In the genomic region with DNA sequence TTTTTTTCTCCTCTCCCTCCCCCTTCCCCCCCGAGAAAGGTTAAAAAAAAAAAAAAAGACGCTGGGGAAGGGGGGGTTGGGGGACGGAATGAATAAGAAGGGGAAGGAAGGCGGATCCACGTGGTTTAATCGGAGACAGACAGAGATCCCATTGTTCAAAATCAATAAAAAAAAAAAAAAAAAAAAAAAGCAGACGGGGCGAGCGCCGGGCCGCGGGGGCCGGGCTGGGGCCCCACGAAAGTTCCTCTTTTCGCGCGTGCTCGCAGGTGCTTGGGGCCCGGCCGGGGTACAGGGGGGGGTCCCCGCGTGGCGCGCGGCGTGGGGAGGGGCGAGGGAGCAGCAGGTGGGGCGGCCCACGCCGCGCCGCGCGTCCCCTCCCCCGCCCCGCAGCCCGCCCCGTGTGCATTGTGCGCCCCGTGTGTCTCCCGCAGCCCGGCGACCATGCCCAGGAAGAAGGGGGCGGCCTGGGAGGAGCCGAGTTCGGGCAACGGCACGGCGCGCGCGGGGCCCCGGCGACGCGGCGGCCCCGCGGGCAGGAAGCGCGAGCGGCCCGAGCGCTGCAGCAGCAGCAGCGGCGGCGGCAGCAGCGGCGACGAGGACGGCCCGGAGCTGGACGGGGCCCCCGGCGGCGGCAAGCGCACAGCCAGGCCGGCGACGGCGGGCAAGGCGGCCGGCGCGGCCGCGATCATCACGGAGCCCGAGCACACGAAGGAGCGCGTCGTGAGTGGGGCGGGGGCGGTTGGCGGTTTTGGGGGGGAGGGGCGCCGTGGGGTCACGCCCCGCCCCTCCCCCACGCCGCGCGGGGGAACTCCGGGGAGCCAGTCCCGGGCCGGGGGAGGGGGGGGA, we compare ENCODE assay signal across 8 mouse cellular contexts. TPM values are rescaled to one million over a fixed set of nuclear protein-coding genes. Genes with fewer than 3 reads are reported as not detected.
DNase-seq lines count a peak whose midpoint lies in the region; ATAC-seq lines count a peak whose summit lies in the region.

No protein-coding gene starts in this region.

- peaks cover 31% of the 10 kb centered on the region for H3K27me3 ChIP-seq in forebrain, embryonic 12.5 days
- H3K27me3 ChIP-seq in intestine, embryonic 16.5 days (replicated peaks; ENCODE audit: control insufficient read depth, insufficient read depth, low read length): 0 out of 2 replicates have a peak, but pooled peaks cover 8% of the 10 kb centered on the region

- H3K36me3 ChIP-seq in forebrain, embryonic 12.5 days (replicated peaks): peaks cover 29% of the 10 kb centered on the region
- H3K36me3 ChIP-seq in intestine, embryonic 16.5 days (ENCODE audit: control insufficient read depth, insufficient read depth, low read length): no peaks in the 10 kb centered on the region
- H3K36me3 ChIP-seq in macrophage (ENCODE audit: inconsistent target): no peaks in the 10 kb centered on the region

- DNase-seq in cerebellum, postnatal 36 days: peak; percentile 24 to 27
- DNase-seq in MN1 (ENCODE audit: low spot score): peak; percentile 71
- peak; percentile 33 to 50 for DNase-seq in spleen, postnatal 14 days (ENCODE audit: low spot score in 2 of 2)

- H3K4me3 ChIP-seq in forebrain, embryonic 12.5 days (replicated peaks): peak overlapping the region; percentile 97
- peak overlapping the region; percentile 67 for H3K4me3 ChIP-seq in intestine, embryonic 16.5 days (ENCODE audit: low read length)
- H3K4me3 ChIP-seq in macrophage (ENCODE audit: inconsistent target): peak overlapping the region; percentile 64

- peak overlapping the region; percentile 98 for H3K9ac ChIP-seq in forebrain, embryonic 12.5 days
- peak overlapping the region; percentile 84 for H3K9ac ChIP-seq in intestine, embryonic 16.5 days (ENCODE audit: low read depth, low read length)

- WGBS in forebrain, embryonic 12.5 days: under 1% methylated on average over 60 of the region's 107 CpGs
- under 1% methylated on average over 64 of the region's 107 CpGs for WGBS in intestine, embryonic 16.5 days
- 2% methylated on average over 41 of the region's 107 CpGs for whole genome bisulfite sequencing in macrophage (ENCODE audit: missing documents)

- peak overlapping the region; percentile 85 for H3K4me2 ChIP-seq in forebrain, embryonic 12.5 days
- peak overlapping the region; percentile 96 for H3K4me2 ChIP-seq in intestine, embryonic 16.5 days (ENCODE audit: low read depth, low read length)

- H3K27ac ChIP-seq in forebrain, embryonic 12.5 days: peak overlapping the region; percentile 100
- peak overlapping the region; percentile 98 for H3K27ac ChIP-seq in intestine, embryonic 16.5 days (ENCODE audit: low read length)
- peak overlapping the region; percentile 86 for H3K27ac ChIP-seq in macrophage

- H3K9me3 ChIP-seq in forebrain, embryonic 12.5 days: no peaks in the 10 kb centered on the region
- H3K9me3 ChIP-seq in intestine, embryonic 16.5 days (ENCODE audit: control insufficient read depth, low read length): no peaks in the 10 kb centered on the region

- no peak for ATAC-seq in cerebellum, adult (ENCODE audit: insufficient number of reproducible peaks, low FRiP score, low TSS enrichment)
- peak; percentile 34 for ATAC-seq in forebrain, embryonic 12.5 days (ENCODE audit: low FRiP score)
- peak; percentile 29 for ATAC-seq in intestine, embryonic 16.5 days
- ATAC-seq in monocyte, adult 5-6 weeks (replicated peaks; ENCODE audit: insufficient number of reproducible peaks, low FRiP score, low TSS enrichment, poor library complexity, severe bottlenecking): no peak

- H3K4me1 ChIP-seq in forebrain, embryonic 12.5 days: peaks cover 56% of the 10 kb centered on the region
- H3K4me1 ChIP-seq in intestine, embryonic 16.5 days (ENCODE audit: control insufficient read depth, insufficient read depth, low read length): peaks cover 41% of the 10 kb centered on the region

- H3K79me2 ChIP-seq in macrophage (ENCODE audit: inconsistent target): peaks cover 42% of the 10 kb centered on the region

RNA-seq across cellular contexts. Expression of gene Rcc2, which starts 1.6 kb away (rescaled TPM):
- polyA plus RNA-seq in forebrain, embryonic 12.5 days (2016; fragmentation: Nextera tagmentation; extraction: Ambion mirVana): 45.9 and 81.3 TPM in 2 replicates
- 12.6 and 13.7 TPM in 2 replicates for polyA plus RNA-seq in intestine, embryonic 16.5 days (2015; fragmentation: Nextera tagmentation; extraction: Ambion mirVana)
- total RNA-seq in macrophage (2018; cell fraction: chromatin; rRNA removed): 10 to 100 TPM in 25 of 26 experiments, 1 to 10 TPM in 1; 9.0 to 90.2 (median 42.2) TPM
- total RNA-seq in macrophage (2018; cell fraction: cytosol; rRNA removed): 10 to 100 TPM; 37.0 to 99.7 (median 56.5) TPM
- total RNA-seq in macrophage (2018; cell fraction: nucleus; rRNA removed): 100 to 1,000 TPM in 1 of 26 experiments, 10 to 100 TPM in 25; 18.0 to 116 (median 59.2) TPM
- polyA plus RNA-seq in macrophage (2018): 30.1 to 67.9 TPM (median 53.6 TPM) in 3 replicates
- 37.9 to 43.0 TPM (median 38.5 TPM) in 3 replicates for total RNA-seq in monocyte, adult 5-6 weeks (2017)

RNA-seq across cellular contexts. Expression of gene Arhgef10l, which starts 36.1 kb away (rescaled TPM):
- polyA plus RNA-seq in forebrain, embryonic 12.5 days (2016; fragmentation: Nextera tagmentation; extraction: Ambion mirVana): 26.1 and 31.1 TPM in 2 replicates
- polyA plus RNA-seq in intestine, embryonic 16.5 days (2015; fragmentation: Nextera tagmentation; extraction: Ambion mirVana): 12.1 and 14.3 TPM in 2 replicates
- 100 to 1,000 TPM in 3 of 26 experiments, 10 to 100 TPM in 21, 1 to 10 TPM in 2; 6.0 to 133 (median 72.2) TPM for total RNA-seq in macrophage (2018; cell fraction: chromatin; rRNA removed)
- total RNA-seq in macrophage (2018; cell fraction: cytosol; rRNA removed): 10 to 100 TPM in 25 of 26 experiments, 1 to 10 TPM in 1; 4.3 to 41.6 (median 21.9) TPM
- total RNA-seq in macrophage (2018; cell fraction: nucleus; rRNA removed): 10 to 100 TPM; 10.1 to 87.5 (median 42.4) TPM
- 11.9 to 27.5 TPM (median 26.0 TPM) in 3 replicates for polyA plus RNA-seq in macrophage (2018)
- 139 to 166 TPM (median 160 TPM) in 3 replicates for total RNA-seq in monocyte, adult 5-6 weeks (2017)

RNA-seq across cellular contexts. Expression of gene Padi6, which starts 40.5 kb away (rescaled TPM):
- not detected in 2 replicates for polyA plus RNA-seq in forebrain, embryonic 12.5 days (2016; fragmentation: Nextera tagmentation; extraction: Ambion mirVana)
- polyA plus RNA-seq in intestine, embryonic 16.5 days (2015; fragmentation: Nextera tagmentation; extraction: Ambion mirVana): 0.07 TPM in 2 replicates
- total RNA-seq in macrophage (2018; cell fraction: chromatin; rRNA removed): not detected
- total RNA-seq in macrophage (2018; cell fraction: cytosol; rRNA removed): not detected
- total RNA-seq in macrophage (2018; cell fraction: nucleus; rRNA removed): not detected
- not detected in 3 replicates for polyA plus RNA-seq in macrophage (2018)
- not detected in 3 replicates for total RNA-seq in monocyte, adult 5-6 weeks (2017)

Comparison
In these comparisons a context has a peak if more than half of its experiments do, and no peak if none do; other contexts are left out.
1. ATAC-seq: peak in forebrain, embryonic 12.5 days (single experiment) and intestine, embryonic 16.5 days (single experiment); none in cerebellum, adult (single experiment) and monocyte, adult 5-6 weeks (single experiment).
2. Peak in every context shown above with its lines, with median percentiles within 50 percentile points of each other: DNase-seq, H3K27ac ChIP-seq and H3K4me3 ChIP-seq.